Mouse (Mus musculus): ENCODE measurements at regions not wholly inside any gene's neighbourhood (a gene's known extent, or its start where the extent isn't known, plus 50 kb on each side); places are given as distances from the start of the nearest gene placed in this dataset.

GRCm38 (mm10) chr13:97428163-97428562 lies 187.3 kb downstream of the Enc1 start:
- in situ Hi-C loops (cut with MboI; ENCODE audit: low pct_unique_long_range_greater_than_20kb in 1 of 2, low sequenced_read_pairs in 2 of 2, unreplicated experiment in 1 of 2): no loop called here

- in situ Hi-C loops (cut with MboI; ENCODE audit: low pct_unique_long_range_greater_than_20kb in 1 of 2, low sequenced_read_pairs in 2 of 2, unreplicated experiment in 1 of 2): no loop called here
These were observed 186.6 kb downstream of the Enc1 start for GRCm38 (mm10) chr13:97427537-97427936.

GRCm38 (mm10) chr13:97425731-97426130 lies 184.8 kb downstream of the Enc1 start:
- in situ Hi-C loops (cut with MboI; ENCODE audit: low pct_unique_long_range_greater_than_20kb in 1 of 2, low sequenced_read_pairs in 2 of 2, unreplicated experiment in 1 of 2): no loop called here

GRCm38 (mm10) chr13:97423911-97424310 lies 183.0 kb downstream of the Enc1 start:
- in situ Hi-C loops (cut with MboI; ENCODE audit: low pct_unique_long_range_greater_than_20kb in 1 of 2, low sequenced_read_pairs in 2 of 2, unreplicated experiment in 1 of 2): no loop called here

- in situ Hi-C loops (cut with MboI; ENCODE audit: low pct_unique_long_range_greater_than_20kb in 1 of 2, low sequenced_read_pairs in 2 of 2, unreplicated experiment in 1 of 2): no loop called here
These were observed 182.5 kb downstream of the Enc1 start for GRCm38 (mm10) chr13:97423298-97423817.

GRCm38 (mm10) chr13:97422897-97423296 lies 182.0 kb downstream of the Enc1 start:
- in situ Hi-C loops (cut with MboI; ENCODE audit: low pct_unique_long_range_greater_than_20kb in 1 of 2, low sequenced_read_pairs in 2 of 2, unreplicated experiment in 1 of 2): no loop called here

GRCm38 (mm10) chr13:97421831-97422230 lies 180.9 kb downstream of the Enc1 start:
- in situ Hi-C loops (cut with MboI; ENCODE audit: low pct_unique_long_range_greater_than_20kb in 1 of 2, low sequenced_read_pairs in 2 of 2, unreplicated experiment in 1 of 2): no loop called here

GRCm38 (mm10) chr13:97420773-97421172 lies 179.9 kb downstream of the Enc1 start:
- in situ Hi-C loops (cut with MboI; ENCODE audit: low pct_unique_long_range_greater_than_20kb in 1 of 2, low sequenced_read_pairs in 2 of 2, unreplicated experiment in 1 of 2): no loop called here

- in situ Hi-C loops (cut with MboI; ENCODE audit: low pct_unique_long_range_greater_than_20kb in 1 of 2, low sequenced_read_pairs in 2 of 2, unreplicated experiment in 1 of 2): no loop called here
These were observed 178.2 kb downstream of the Enc1 start for GRCm38 (mm10) chr13:97419100-97419499.

GRCm38 (mm10) chr13:97418681-97419080 lies 177.8 kb downstream of the Enc1 start:
- in situ Hi-C loops (cut with MboI; ENCODE audit: low pct_unique_long_range_greater_than_20kb in 1 of 2, low sequenced_read_pairs in 2 of 2, unreplicated experiment in 1 of 2): no loop called here

- in situ Hi-C loops (cut with MboI; ENCODE audit: low pct_unique_long_range_greater_than_20kb in 1 of 2, low sequenced_read_pairs in 2 of 2, unreplicated experiment in 1 of 2): no loop called here
These were observed 177.2 kb downstream of the Enc1 start for GRCm38 (mm10) chr13:97418081-97418480.

- in situ Hi-C loops (cut with MboI; ENCODE audit: low pct_unique_long_range_greater_than_20kb in 1 of 2, low sequenced_read_pairs in 2 of 2, unreplicated experiment in 1 of 2): no loop called here
These were observed 175.2 kb downstream of the Enc1 start for GRCm38 (mm10) chr13:97415927-97416709.

GRCm38 (mm10) chr13:97415381-97415780 lies 174.5 kb downstream of the Enc1 start:
- in situ Hi-C loops (cut with MboI; ENCODE audit: low pct_unique_long_range_greater_than_20kb in 1 of 2, low sequenced_read_pairs in 2 of 2, unreplicated experiment in 1 of 2): no loop called here

- in situ Hi-C loops (cut with MboI; ENCODE audit: low pct_unique_long_range_greater_than_20kb in 1 of 2, low sequenced_read_pairs in 2 of 2, unreplicated experiment in 1 of 2): no loop called here
These were observed 171.2 kb downstream of the Enc1 start for GRCm38 (mm10) chr13:97412151-97412550.

- in situ Hi-C loops (cut with MboI; ENCODE audit: low pct_unique_long_range_greater_than_20kb in 1 of 2, low sequenced_read_pairs in 2 of 2, unreplicated experiment in 1 of 2): no loop called here
These were observed 169.8 kb downstream of the Enc1 start for GRCm38 (mm10) chr13:97410550-97411201.

- in situ Hi-C loops (cut with MboI; ENCODE audit: low pct_unique_long_range_greater_than_20kb in 1 of 2, low sequenced_read_pairs in 2 of 2, unreplicated experiment in 1 of 2): no loop called here
These were observed 169.1 kb downstream of the Enc1 start for GRCm38 (mm10) chr13:97409891-97410525.

- in situ Hi-C loops (cut with MboI; ENCODE audit: low pct_unique_long_range_greater_than_20kb in 1 of 2, low sequenced_read_pairs in 2 of 2, unreplicated experiment in 1 of 2): no loop called here
These were observed 168.4 kb downstream of the Enc1 start for GRCm38 (mm10) chr13:97409291-97409780.

- in situ Hi-C loops (cut with MboI; ENCODE audit: low pct_unique_long_range_greater_than_20kb in 1 of 2, low sequenced_read_pairs in 2 of 2, unreplicated experiment in 1 of 2): no loop called here
These were observed 167.7 kb downstream of the Enc1 start for GRCm38 (mm10) chr13:97408414-97409290.
